Mouse (Mus musculus): Measurements from ENCODE around the gene BC049715.
A peak's percentile ranks its signal among the peaks of the same experiment; 100 is the strongest.

DNA sequence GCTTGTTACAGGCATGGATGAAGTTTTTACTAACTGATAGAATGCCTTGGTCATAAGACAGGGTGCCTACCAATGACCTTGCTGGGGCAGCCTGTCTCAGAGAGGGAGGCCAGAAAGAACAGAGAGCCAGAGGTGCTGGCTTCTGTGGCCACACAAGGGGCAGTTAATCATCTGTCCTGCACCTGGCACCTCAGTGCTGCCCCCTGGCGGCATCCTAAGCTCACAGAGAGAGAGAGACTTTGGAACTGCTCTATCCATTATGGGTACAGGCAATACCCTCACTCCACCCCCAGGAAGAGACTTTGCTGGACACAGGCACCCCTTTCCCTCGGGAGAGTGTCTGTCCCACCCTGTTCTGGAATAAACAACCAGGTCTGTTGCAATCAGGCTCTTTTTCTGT, 20.4 kb downstream of the BC049715 start:
- TF ChIP-seq EP300 (IDR thresholded peaks at IDR 0.05), result no peak
- TF ChIP-seq CTCF (IDR thresholded peaks at IDR 0.05), result peak; percentile 79

Measured in lung, postnatal 0 days (tissue).